Mouse (Mus musculus): ENCODE results near the gene Sorl1. TPM values are rescaled to one million over a fixed set of nuclear protein-coding genes. Genes with fewer than 3 reads are reported as not detected.

The Sorl1 gene
- total RNA-seq (2023) = 243 to 258 TPM (median 251 TPM) in 4 replicates

GRCm38 (mm10) chr9:42123713-42124576 lies at the start of gene Sorl1:
Sorl1 (minus strand) TSS chr9:42124297.

Other genes starting within 250 kb of the Sorl1 start
- 25.3 to 29.9 TPM (median 27.3 TPM) in 4 replicates for gene Sc5d, start 140.0 kb upstream of the Sorl1 start, total RNA-seq (2023)